Mouse (Mus musculus) adrenal gland, postnatal 4 days (tissue): ENCODE results near the gene Mapkapk2. TPM values are rescaled to one million over a fixed set of nuclear protein-coding genes. Genes with fewer than 3 reads are reported as not detected.
"Not testable (repeated sequence)": the region's sequence is repeated elsewhere in the genome, so short reads cannot be mapped to it uniquely, and the experiment has no call there.

Experiments
- DNase-seq, 2 experiments: peaks; one replicate each; pipeline ENCODE4 v3.0.0; 2021 to 2022; ENCODE audit warnings: low spot score in 2 of 2, mixed read lengths in 2 of 2
- long read RNA-seq, 2 experiments: library from polyadenylated mRNA; stranded (forward); transcript quantifications; one replicate each; pipeline ENCODE4 v2.0.0; 2021
- total RNA-seq, 2 experiments: library from RNA; stranded (reverse); gene quantifications; 2 replicates each; pipeline ENCODE4 v1.2.3; 2021

Gene Mapkapk2
- total RNA-seq: 100 to 1,000 TPM; 152 to 160 TPM
- long read RNA-seq, experiment 1, transcript Mapkapk2-201 (10 exons, 2,854 nt): major isoform, 122 of 147 reads
- long read RNA-seq, experiment 1, partial matches to known transcripts: 17 of 147 reads
- long read RNA-seq, experiment 1, other reads (novel, unspliced or antisense): 8 of 147 reads
- long read RNA-seq, experiment 2, transcript Mapkapk2-201 (10 exons, 2,854 nt): major isoform, 375 of 434 reads
- long read RNA-seq, experiment 2, partial matches to known transcripts: 42 of 434 reads
- long read RNA-seq, experiment 2, other reads (novel, unspliced or antisense): 17 of 434 reads

DNA sequence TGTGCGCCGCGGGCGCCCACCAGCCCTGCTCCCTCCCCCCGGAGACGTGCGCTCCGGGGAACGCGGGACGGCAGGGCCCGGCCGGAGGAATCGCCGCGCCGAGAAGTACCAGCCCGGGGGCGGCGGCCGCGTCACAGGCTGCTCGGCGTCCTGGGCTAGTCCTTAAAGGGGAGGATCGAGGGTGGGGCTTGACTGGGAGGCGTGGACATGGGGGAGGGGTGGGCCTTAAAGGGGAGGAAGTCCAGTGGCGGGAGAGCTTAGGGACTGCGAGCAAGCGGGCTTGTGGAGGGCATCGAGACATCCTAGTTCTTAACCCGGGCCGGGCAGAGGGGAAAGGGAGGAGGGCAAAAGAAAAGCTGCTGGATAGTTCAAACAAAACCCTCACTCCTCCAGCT lies at the start of gene Mapkapk2:
TSS of gene Mapkapk2 (minus strand) at position 127 of the 395 bp plus-strand sequence.
- DNase-seq: peak; percentile 80 to 90

DNA sequence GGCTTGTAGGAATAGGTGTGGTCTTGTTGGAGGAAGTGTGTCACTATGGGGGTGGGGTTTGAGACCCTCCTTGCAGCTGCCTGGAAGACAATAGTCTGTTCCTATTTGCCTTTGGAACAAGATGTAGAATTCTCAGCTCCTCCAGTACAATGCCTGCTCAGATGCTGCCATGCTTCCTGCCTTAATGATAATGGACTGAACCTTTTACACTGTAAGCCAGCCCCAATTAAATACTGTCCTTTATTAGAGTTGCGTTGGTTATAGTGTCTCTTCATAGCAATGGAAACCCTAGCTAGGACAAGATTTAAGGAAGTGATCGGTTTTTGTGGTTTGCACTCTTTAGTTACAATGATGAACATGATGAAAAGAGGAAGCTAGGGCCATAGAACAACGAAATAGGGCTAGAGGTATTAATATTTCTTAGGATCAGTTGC lies 48.6 kb upstream of the Mapkapk2 start:
- no peak for DNase-seq

DNA sequence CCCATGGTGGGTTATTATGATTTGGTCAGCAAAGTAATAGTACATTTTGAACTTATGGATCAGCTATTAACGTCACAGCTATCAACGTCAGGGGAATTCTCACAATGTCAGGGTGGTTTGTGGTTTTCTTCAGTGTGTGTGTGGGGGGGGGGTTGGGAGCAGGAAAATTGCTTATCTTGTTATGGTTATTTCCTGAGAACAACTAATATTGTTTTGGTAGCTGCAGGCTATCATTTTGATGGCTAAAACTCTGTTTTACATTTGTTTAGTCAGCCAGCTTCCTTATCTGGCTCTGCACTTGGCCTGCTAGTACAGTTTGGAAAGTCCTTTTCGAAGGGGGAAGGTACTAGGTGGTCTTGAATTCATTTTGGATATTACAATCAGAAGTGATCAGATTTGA lies 47.6 kb upstream of the Mapkapk2 start:
- DNase-seq: not testable (repeated sequence)

DNA sequence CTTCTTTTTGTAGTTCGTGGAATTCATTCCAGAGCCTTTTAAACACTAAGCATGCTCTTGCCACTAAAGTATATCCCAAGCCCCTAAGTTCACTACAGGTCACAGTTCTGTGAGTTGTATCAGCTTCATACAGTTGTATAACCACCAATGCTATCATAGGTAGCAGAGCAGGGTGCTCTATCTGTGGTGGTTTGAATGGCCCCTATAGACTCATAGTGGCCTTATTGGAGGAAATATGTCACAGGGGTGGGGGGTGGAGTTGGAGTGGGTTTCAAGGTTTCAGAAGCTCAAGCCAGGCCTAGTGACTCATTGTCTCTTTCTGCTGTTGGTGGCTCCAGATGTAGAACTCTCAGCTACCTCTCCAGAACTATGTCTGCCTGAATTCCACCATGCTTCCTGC lies 44.8 kb upstream of the Mapkapk2 start:
- DNase-seq: no peak

DNA sequence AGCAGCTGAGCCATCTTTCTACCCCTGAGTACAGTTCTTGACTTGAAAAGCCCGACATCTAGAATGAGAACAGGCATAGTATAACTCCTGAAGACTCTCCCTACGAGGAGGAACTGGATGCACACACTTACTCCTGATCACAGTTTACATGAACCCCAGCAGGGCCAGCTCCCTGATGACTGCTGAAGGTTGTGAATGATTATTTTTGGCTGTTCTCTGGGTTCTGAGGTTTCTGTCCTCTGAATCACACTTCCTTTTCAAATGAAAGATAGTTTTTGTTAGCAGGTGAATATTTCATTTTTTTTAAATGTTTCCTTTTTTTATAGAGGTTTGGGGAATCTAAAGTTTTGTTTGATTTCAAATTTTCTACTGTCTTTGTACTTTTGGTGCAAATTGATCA lies 43.8 kb upstream of the Mapkapk2 start:
- DNase-seq: no peak

DNA sequence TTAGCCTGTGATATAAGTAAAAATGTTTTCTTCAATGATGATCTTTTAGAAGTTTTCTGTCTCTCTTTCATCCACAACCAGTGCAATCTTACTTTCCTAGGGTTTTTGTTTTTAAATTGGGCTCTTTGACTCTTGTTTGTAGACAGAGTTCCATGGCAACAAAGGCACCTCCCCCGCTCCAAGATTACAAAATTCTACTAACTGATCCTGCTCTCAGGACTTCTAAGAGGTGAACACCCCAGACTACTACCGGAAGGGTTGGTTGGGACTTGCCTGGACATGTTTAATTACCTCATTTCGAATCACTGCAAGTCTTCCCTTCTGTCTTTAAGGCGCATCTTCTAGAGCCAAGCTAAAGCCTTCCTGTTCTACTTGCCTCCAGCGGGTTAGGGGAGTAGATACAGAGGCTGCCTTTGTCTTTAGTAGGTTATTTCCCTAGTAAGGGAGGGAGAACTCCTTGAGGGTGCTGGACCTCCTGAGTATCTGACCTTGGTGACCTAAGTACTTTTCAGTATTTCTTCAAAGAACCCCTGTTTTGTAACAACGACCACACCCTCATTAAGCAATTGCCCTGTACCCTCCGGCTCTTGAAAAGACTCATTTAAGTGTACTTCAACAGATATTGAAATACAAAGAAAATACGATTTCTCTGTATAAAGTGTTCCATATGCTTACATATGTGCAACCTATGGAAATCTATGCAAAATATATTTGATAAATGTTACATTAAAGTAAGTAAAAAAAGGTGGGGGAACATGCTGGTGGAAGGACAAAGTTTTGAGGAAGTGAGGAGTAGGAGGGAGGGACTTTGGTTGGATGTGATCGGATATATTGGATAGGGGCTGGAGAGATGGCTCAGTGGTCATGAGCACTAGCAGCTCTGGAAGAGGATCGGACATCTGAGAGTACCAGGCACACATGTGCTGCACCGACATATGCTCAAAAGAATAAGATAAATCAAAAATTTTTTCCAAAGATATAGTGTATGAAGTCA lies 41.8 kb upstream of the Mapkapk2 start:
- no peak for DNase-seq

DNA sequence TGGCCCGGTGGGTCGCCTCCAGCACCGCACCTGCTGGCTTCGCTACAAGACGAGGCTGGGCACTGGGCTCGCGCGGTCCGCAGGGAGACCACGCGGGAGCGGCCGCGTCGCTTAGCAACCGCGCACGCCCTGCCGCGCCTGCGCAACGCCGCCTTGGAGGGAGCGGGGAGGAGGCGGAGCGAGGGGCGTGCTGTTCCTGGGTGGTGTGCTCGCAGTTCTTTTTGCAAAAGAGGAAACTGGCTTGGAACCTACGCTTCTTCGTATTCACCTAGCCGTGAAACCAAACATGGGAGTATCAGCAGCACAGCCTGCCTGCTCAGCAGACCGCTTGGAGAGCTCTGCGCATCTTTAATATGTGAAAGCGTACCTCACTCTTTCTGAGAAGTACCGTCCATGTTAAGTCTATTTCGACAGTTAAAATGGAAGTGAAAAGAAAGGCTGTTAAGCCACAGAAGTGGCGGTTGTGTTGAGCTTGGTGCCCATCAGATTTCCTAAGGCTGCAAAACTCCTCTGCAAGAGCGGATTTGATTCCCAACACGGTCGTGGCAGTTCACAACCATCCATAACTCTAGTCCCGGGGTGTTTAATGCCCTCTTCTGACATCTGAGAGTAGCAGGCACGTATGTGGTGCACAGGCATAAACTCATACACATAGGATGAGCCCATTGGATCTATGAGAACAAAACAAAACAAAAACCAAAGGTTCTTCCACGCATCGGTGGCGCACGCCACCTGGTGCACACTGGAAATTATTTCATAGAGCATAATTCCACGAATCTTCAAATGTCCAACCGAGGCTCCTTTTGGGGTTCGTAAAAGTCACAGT lies 40.8 kb upstream of the Mapkapk2 start, which contains the start of gene Dyrk3:
TSS of gene Dyrk3 (minus strand) at position 150 of the 826 bp plus-strand sequence.
- DNase-seq: peak; percentile 77 to 80

DNA sequence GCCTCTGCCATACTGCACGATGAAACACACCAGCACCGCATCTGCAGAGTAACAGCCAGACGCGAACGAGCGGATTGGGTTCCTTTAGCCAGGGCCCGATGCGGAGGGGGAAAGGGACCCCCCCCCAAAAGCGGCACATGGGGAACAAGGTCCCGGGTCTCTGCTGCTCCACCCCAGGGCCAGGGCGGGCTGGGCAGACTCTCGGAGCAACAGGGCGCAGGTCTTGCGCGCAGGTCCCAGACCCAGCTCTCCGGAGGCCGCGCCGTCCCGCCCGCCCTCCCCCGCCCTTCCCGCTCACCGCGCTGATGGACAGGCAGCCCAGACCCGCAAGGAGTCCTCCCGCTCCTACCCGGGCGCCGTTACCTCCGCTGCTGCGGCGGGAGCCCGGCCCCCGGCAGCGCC lies 40.1 kb upstream of the Mapkapk2 start:
- DNase-seq: no peak

DNA sequence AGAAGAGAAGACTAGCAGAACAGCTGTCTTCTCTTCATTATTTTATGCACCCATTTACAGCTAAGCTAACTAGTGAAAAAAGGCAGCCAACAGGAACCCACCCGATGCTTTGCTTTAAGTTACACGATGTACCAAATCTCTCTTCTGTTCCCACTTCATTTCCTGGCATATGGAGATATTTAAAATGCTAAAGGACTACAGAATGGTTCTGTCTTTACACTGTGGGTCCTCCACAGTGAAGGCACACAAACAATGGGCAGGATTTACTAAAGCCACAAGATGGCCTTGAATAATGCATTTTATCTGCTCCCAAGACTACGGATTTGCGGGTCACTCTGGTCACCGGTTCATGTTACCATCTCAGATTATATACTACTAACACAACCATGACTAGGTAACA lies 39.5 kb upstream of the Mapkapk2 start:
- DNase-seq: no peak

DNA sequence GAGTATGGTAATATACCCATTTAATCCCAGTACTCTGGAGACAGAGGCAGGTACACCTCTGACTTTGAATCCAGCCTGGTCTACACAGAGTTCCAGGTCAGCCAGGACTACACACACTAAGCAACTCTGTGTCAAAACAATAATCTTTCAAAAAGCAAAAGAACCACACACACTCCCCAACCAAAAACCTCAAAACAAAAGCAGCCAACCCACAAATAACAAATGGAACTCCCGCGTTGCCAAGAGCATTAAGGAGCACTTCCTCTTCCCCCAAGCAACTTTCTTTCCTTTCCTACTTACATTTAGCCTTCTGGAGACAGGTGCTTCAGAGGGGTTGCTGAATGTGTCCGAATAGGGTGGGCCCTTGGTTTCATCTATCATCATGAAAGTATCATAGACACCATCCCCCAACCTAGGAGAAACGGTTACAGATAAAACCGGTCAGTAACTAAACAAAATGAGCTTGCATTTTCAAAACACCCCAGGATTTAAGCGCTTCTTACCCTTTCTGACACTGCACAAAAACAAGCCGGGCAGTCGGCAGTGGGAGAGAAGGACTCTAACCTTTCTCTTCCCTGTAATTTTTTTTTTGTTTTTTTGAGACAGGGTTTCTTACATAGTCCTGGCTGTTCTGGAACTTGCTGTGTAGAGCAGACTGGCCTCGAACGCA lies 38.5 kb upstream of the Mapkapk2 start:
- DNase-seq: no peak

DNA sequence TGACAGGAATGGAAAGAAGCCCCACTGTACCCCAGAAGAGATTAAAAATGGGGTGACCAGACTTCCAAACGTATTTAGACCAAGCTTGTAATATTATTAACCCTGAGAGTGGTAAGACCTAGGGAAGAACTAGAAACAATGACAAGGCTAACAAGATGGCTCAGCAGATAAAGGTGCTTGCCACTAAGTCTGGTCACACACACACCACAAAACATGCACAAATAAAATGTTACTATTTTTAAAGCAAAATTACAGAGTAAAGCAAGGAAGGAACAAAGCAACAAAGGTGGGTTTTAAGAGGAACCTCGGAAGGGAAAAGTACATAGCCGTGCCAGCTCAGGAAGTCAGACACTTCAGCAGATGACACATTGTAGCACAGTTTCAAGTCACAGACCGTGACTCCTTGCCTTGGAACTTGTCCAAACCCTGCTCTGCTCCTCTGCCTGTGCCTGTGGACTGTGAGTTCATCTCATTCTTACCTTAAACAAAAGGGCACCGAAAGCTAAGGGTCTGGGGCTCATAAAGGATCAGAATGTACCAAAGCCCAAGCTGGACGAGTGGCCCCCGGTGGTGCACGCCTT lies 37.4 kb upstream of the Mapkapk2 start:
- DNase-seq: peak in 1 of 2 experiments; percentile 27

DNA sequence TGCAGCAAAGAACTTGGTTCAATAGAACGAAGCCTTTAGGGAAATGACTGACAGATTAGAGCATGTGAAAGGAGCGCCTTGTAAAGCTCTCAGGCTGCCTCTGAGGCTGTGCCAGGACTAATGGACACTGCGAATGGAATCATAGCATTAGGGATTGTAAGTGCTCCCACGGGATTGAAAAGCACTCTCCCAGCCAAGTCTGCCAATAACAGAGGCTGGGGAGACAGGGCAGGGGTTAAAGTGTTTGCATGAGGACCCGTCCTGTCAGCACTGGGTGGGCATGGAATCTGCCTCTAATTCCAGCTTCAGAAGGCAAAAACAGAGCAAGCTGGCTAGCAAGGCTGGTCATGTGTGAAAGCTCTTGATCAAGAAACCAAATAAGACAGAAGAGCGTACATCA lies 36.6 kb upstream of the Mapkapk2 start:
- DNase-seq: no peak

DNA sequence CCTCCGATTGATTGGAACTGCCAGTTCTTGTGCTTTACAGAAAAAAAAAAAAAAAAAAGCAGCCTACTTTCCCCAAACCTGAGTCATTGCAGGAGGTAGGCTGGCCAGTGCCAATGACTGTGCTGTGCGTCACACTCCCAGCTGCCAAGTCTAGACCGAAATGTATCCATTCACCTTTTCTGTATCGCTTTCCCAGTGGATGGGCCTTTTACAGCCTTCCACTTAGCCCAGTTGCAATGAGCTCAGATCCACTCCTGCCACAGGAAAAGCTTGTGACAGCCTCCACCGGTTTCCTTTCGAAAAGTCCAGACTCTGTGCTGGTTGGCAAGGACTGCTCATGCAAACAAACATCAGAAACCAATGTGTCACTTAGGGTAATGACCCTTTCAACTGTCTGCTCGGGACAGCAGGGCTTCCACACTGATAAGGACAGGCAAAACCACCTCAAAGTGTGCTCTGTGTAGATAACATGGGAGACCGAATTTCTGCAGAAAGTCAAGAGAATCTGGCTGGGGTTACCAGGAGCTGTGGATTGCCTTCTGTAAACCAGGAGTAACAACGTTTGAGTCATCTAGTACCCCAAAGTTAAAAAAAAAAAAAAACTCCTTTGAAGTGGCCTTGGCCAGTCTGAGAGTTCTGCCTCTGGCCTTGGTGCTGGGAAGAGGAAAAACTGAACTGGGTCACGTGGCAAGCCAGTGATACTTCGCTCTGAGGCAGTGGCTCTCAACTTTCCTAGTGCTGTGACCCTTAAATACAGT lies 28.5 kb upstream of the Mapkapk2 start:
- DNase-seq: peak in 1 of 2 experiments; percentile 19

DNA sequence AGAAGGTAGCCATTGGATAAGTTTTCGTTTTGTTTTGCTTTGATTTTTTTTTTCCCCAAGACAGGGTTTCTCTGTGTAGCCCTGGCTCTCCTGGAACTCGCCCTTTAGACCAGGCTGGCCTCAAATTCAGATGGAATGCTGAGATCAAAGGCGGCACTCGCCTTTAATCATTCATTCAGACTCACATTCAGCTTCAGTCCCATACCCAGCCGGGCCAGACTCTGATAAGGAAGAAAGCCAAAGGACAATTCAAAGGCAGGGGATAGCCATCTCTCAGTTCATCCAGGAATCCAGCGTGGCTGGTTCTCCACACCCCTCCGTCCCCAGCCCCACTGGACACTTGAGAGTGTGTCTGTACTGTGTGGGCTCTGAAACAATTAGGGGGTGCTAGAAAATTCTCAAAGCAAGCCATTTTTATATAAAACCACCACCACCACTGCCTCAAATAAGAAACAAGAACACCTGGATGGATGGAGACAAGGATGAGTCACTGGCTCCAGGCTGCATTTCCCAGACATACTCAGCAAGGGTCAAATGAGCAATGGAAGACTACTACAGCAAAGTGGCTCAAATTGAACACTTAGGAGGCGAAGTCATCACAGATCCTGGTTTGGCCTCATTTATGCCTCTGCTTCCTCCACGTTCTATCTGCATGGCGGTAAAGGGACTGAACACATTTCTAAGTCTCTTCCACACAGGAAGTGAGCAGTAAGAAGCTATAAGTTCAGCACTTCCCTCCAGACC lies 26.1 kb upstream of the Mapkapk2 start:
- DNase-seq: no peak

DNA sequence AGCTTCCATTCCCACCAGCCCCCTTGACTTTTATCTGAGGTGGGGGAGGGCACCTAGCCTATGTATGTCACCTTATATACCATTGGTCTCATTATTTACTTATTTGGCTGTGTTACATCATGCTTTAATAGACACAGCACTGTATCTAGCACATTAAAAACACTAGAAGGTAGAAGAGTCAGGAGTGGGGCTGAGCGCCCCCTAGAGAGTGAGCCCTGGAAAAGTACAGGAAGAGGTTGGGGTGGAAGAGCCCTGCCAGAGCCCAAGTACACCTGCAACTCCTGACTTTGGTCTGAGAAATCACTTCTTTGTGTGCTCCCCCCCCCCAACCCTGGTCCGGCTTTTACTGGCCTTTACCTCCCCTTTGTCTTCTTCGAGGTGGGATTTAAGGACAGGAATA lies 24.4 kb upstream of the Mapkapk2 start:
- no peak for DNase-seq

DNA sequence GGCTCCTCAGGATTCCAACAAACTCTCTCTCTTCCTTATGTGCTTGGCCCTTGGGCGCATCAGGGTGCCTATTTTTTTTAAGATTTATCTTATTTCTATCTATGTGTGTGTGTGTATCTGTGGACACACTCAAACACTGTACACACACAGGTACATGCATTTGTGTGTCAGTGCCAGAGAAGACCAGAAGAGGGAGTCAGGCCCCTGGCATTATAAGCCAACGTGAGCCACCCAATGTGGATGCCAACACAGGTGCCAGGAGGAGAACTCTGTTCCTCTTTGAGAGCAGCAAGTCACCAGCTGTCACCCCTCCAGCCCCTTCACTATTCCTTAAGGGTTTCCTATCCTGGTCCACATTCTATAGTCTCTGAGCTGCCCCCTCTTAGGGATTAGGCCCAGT lies 21.4 kb upstream of the Mapkapk2 start:
- no peak for DNase-seq

DNA sequence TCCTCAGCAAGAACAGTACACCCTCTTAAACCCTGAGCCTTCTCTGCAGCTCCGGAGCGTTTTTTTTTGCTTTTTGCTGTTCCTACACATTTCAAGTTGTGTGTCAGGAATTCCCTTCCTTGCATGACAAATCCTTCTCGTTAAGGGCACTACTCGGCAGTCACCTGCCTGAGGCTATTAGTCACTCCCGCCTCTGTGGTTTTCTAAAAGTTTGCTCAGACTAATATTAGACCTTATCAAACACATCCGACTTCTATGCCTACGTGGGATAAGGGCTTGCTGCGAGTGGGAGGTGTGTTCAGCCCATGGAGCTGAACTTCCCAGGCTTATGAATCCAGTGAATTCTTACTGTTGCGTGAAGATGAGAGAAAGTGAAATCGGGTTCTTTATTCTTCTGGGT lies 20.9 kb upstream of the Mapkapk2 start:
- no peak for DNase-seq

DNA sequence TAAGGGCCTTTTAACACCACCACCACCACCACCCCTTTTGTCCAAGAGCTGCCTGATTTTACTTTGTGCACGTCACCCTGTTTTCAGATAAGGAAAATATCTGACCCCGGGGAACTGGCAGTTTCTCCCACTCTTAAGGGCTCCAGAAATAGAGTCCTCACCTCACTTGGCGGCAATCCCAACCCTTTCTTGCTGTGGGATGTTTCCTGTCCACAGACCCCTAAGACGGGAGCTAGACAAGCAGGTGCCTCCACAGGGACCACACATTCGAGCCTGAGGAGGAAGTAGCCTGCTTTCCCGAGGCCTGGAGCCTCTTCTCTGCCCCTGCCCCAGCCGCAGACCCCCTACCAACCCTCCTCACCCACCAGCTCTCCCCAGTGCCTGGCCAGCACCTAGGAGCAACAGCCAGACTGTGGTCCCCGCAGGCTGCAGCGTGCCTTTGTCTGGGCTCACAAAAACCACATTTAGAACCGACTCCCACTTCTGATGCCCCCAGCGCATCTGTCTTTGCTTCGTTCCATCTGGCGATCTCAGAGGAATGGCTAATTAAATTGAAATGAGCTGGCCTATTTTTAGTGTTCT lies 18.9 kb upstream of the Mapkapk2 start:
- DNase-seq: no peak
